In the genomic region with DNA sequence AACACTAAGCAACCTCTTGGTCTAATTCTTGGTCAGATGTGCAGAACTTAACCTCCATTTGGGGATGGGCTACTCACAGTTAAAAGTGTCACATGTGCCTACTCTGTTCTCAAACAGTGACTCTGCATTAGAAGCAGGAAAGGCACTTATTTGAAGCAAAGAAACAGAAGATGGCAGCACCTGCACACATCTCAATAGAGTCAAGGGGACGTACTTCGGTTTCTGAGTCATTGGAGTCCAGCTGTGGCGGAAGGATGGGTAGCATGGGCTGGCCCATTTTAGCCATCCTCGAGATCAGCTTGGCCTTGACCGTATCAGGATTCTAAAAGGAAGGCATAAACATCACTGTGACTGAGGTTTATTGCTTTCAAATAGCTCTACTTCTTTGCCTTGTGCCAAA, we compare ENCODE assay signal across 18 mouse cellular contexts. TPM values are rescaled to one million over a fixed set of nuclear protein-coding genes. Genes with fewer than 3 reads are reported as not detected.
DNase-seq lines count a peak whose midpoint lies in the region; ATAC-seq and TF ChIP-seq lines count a peak whose summit lies in the region.
"Had no signal": no experiment of that assay in that cellular context is flagged by ENCODE, and none has a peak within 500 bp of the region (broad histone marks: within the 10 kb centered on the region; RNA-seq: fewer than 3 reads in every experiment).

No protein-coding gene starts in this region.

- H3K79me2 ChIP-seq in heart, adult 2 months (replicated peaks; ENCODE audit: control insufficient read depth, insufficient read depth, low read length): no peaks in the 10 kb centered on the region

- TF ChIP-seq POLR2A in heart, adult 2 months (IDR thresholded peaks at IDR 0.05; ENCODE audit: insufficient read depth, low read depth, low read length): no peak

- TF ChIP-seq CTCF in heart, adult 2 months (IDR thresholded peaks at IDR 0.05): peak; percentile 27; the same call in 1 of the 2 replicates
- peak; percentile 52 for TF ChIP-seq CTCF in liver, postnatal 0 days (IDR thresholded peaks at IDR 0.05; ENCODE audit: low read depth)

- no peaks in the 10 kb centered on the region for H3K9me3 ChIP-seq in liver, postnatal 0 days (ENCODE audit: low read length)
- H3K9me3 ChIP-seq in liver, embryonic 12.5 days (replicated peaks): no peaks in the 10 kb centered on the region
- H3K9me3 ChIP-seq: embryonic facial prominence, embryonic 15.5 days; forebrain, embryonic 13.5 days; intestine, embryonic 15.5 days; midbrain, embryonic 13.5 days; stomach, embryonic 15.5 days had no signal

- H3K9ac ChIP-seq in heart, adult 2 months (ENCODE audit: low read depth, low read length): no peak overlapping the region
- H3K9ac ChIP-seq in liver, postnatal 0 days (replicated peaks): no peak overlapping the region
- H3K9ac ChIP-seq in liver, embryonic 12.5 days: no peak overlapping the region
- H3K9ac ChIP-seq: embryonic facial prominence, embryonic 15.5 days; forebrain, embryonic 13.5 days; intestine, embryonic 15.5 days; midbrain, embryonic 13.5 days; stomach, embryonic 15.5 days had no signal

- no peak for TF ChIP-seq EP300 in heart, adult 2 months (IDR thresholded peaks at IDR 0.05; ENCODE audit: insufficient read depth, low read depth, low read length)
- no peak for TF ChIP-seq EP300 in liver, postnatal 0 days (IDR thresholded peaks at IDR 0.05; ENCODE audit: low read depth)

- no peak for DNase-seq in heart, adult 2 months
- no peak for DNase-seq in heart, adult 18-20 months
- no peak for DNase-seq in liver, postnatal 0 days
- DNase-seq in MN1 (ENCODE audit: low spot score): peak; percentile 38
- DNase-seq in splenic B cell, adult 2 months (ENCODE audit: low read depth, low spot score): peak; percentile 30
- DNase-seq in spleen, postnatal 14 days (ENCODE audit: low spot score in 2 of 2): no peak
- DNase-seq: adrenal gland, postnatal 10 days; cerebellum, postnatal 25 days; liver; lung, postnatal 36 days; thymus, postnatal 4 days had no signal

- peaks cover 9% of the 10 kb centered on the region for H3K36me3 ChIP-seq in heart, adult 2 months (ENCODE audit: control insufficient read depth, insufficient read depth, low read length)
- H3K36me3 ChIP-seq in liver, postnatal 0 days (replicated peaks; ENCODE audit: insufficient read depth, low read length): peaks cover 68% of the 10 kb centered on the region
- H3K36me3 ChIP-seq in liver, embryonic 12.5 days: peaks cover 87% of the 10 kb centered on the region
- peaks cover 25% of the 10 kb centered on the region for H3K36me3 ChIP-seq in splenic B cell, adult 2 months (ENCODE audit: control insufficient read depth, insufficient read depth, low read length, poor library complexity, severe bottlenecking)

- no peak overlapping the region for H3K27ac ChIP-seq in heart, adult 2 months
- no peak overlapping the region for H3K27ac ChIP-seq in liver, postnatal 0 days (ENCODE audit: low read depth)
- no peak overlapping the region for H3K27ac ChIP-seq in liver, embryonic 12.5 days
- H3K27ac ChIP-seq: embryonic facial prominence, embryonic 15.5 days; forebrain, embryonic 13.5 days; intestine, embryonic 15.5 days; midbrain, embryonic 13.5 days; stomach, embryonic 15.5 days had no signal

- intact Hi-C loops in heart, adult 2 months (cut with DNase I): no loop called here

- no peaks in the 10 kb centered on the region for H3K27me3 ChIP-seq in heart, adult 2 months (ENCODE audit: control insufficient read depth, insufficient read depth, low read length)
- no peaks in the 10 kb centered on the region for H3K27me3 ChIP-seq in liver, postnatal 0 days (ENCODE audit: insufficient read depth, low read length)
- no peaks in the 10 kb centered on the region for H3K27me3 ChIP-seq in liver, embryonic 12.5 days (replicated peaks)
- no peaks in the 10 kb centered on the region for H3K27me3 ChIP-seq in splenic B cell, adult 2 months (ENCODE audit: control insufficient read depth, insufficient read depth, low read length, poor library complexity, severe bottlenecking)
- H3K27me3 ChIP-seq: embryonic facial prominence, embryonic 15.5 days; forebrain, embryonic 13.5 days; intestine, embryonic 15.5 days; midbrain, embryonic 13.5 days; stomach, embryonic 15.5 days had no signal

- H3K4me1 ChIP-seq in heart, adult 2 months (ENCODE audit: control insufficient read depth, insufficient read depth, low read length): no peaks in the 10 kb centered on the region
- H3K4me1 ChIP-seq in liver, postnatal 0 days (ENCODE audit: insufficient read depth): no peaks in the 10 kb centered on the region
- peaks cover 20% of the 10 kb centered on the region for H3K4me1 ChIP-seq in liver, embryonic 12.5 days
- H3K4me1 ChIP-seq: embryonic facial prominence, embryonic 15.5 days; forebrain, embryonic 13.5 days; intestine, embryonic 15.5 days; midbrain, embryonic 13.5 days; stomach, embryonic 15.5 days had no signal

- no peak for ATAC-seq in liver, postnatal 0 days
- ATAC-seq in liver, embryonic 12.5 days: no peak
- ATAC-seq: forebrain, embryonic 13.5 days; intestine, embryonic 15.5 days; midbrain, embryonic 13.5 days had no signal

- no peak overlapping the region for H3K4me2 ChIP-seq in liver, postnatal 0 days (ENCODE audit: low read depth, low read length)
- no peak overlapping the region for H3K4me2 ChIP-seq in liver, embryonic 12.5 days
- H3K4me2 ChIP-seq: embryonic facial prominence, embryonic 15.5 days; forebrain, embryonic 13.5 days; heart, embryonic 11.5 days; intestine, embryonic 15.5 days; midbrain, embryonic 13.5 days; stomach, embryonic 15.5 days had no signal

- no peak overlapping the region for H3K4me3 ChIP-seq in heart, adult 2 months
- H3K4me3 ChIP-seq in liver, postnatal 0 days (ENCODE audit: low read depth, low read length): no peak overlapping the region
- no peak overlapping the region for H3K4me3 ChIP-seq in liver, embryonic 12.5 days
- H3K4me3 ChIP-seq: embryonic facial prominence, embryonic 15.5 days; forebrain, embryonic 13.5 days; intestine, embryonic 15.5 days; midbrain, embryonic 13.5 days; stomach, embryonic 15.5 days had no signal

- 61% methylated on average over 5 of the region's 5 CpGs for WGBS in heart, adult 2 months
- WGBS in liver, postnatal 0 days (ENCODE audit: insufficient replicate concordance): 75% methylated on average over 5 of the region's 5 CpGs
- WGBS in liver, embryonic 12.5 days (ENCODE audit: insufficient replicate concordance): 78% methylated on average over 5 of the region's 5 CpGs

RNA-seq across cellular contexts. Expression of gene Fkbp15, which starts 28.4 kb away (rescaled TPM):
- 10 to 100 TPM; 16.6 to 19.6 TPM for total RNA-seq in heart, adult 2 months (2021)
- 14.7 and 19.4 TPM in 2 replicates for polyA plus RNA-seq in heart, adult 2 months (2012; rRNA removed)
- total RNA-seq in heart, adult 18-20 months (2021): 10 to 100 TPM; 16.4 to 17.7 TPM
- polyA plus RNA-seq in liver, postnatal 0 days (2015; fragmentation: Nextera tagmentation; extraction: Ambion mirVana): 11.7 and 13.3 TPM in 2 replicates
- 18.6 and 21.1 TPM in 2 replicates for polyA plus RNA-seq in liver, embryonic 12.5 days (2016; fragmentation: Nextera tagmentation; extraction: Ambion mirVana)

RNA-seq across cellular contexts. Expression of gene Slc31a1, which starts 28.6 kb away (rescaled TPM):
- 10 to 100 TPM; 17.4 to 19.1 TPM for total RNA-seq in heart, adult 2 months (2021)
- polyA plus RNA-seq in heart, adult 2 months (2012; rRNA removed): 14.8 and 25.5 TPM in 2 replicates
- 10 to 100 TPM; 17.3 to 18.7 TPM for total RNA-seq in heart, adult 18-20 months (2021)
- 50.9 and 54.3 TPM in 2 replicates for polyA plus RNA-seq in liver, postnatal 0 days (2015; fragmentation: Nextera tagmentation; extraction: Ambion mirVana)
- 45.8 and 45.9 TPM in 2 replicates for polyA plus RNA-seq in liver, embryonic 12.5 days (2016; fragmentation: Nextera tagmentation; extraction: Ambion mirVana)

Comparison
In these comparisons a context has a peak if more than half of its experiments do, and no peak if none do; other contexts are left out.
1. DNase-seq: peak in MN1 (single experiment) and splenic B cell, adult 2 months (single experiment); none in heart, adult 2 months (0 of 2), heart, adult 18-20 months (0 of 2), liver, postnatal 0 days (single experiment) and spleen, postnatal 14 days (0 of 2).